Mouse (Mus musculus) heart, postnatal 4 days (tissue): ENCODE measurements at regions not wholly inside any gene's neighbourhood (a gene's known extent, or its start where the extent isn't known, plus 50 kb on each side); places are given as distances from the start of the nearest gene placed in this dataset.
A peak's percentile ranks its signal among the peaks of the same experiment; 100 is the strongest.
"Not testable (repeated sequence)": the region's sequence is repeated elsewhere in the genome, so short reads cannot be mapped to it uniquely, and the experiment has no call there.

Experiments used
- DNase-seq: peaks from one replicate; pipeline ENCODE4 v3.0.0; 2021

GRCm38 (mm10) chr8:35125179-35125578 lies 640.4 kb upstream of the Gm19410 start:
- DNase-seq: no peak

- DNase-seq: no peak
These were observed 633.3 kb upstream of the Gm19410 start for GRCm38 (mm10) chr8:35132281-35132680.

- DNase-seq: no peak
These were observed 630.0 kb upstream of the Gm19410 start for GRCm38 (mm10) chr8:35135630-35136029.

GRCm38 (mm10) chr8:35136643-35137042 lies 628.9 kb upstream of the Gm19410 start:
- DNase-seq: no peak

GRCm38 (mm10) chr8:35140775-35141174 lies 624.8 kb upstream of the Gm19410 start:
- DNase-seq: no peak

- peak; percentile 46 for DNase-seq
These were observed 622.5 kb upstream of the Gm19410 start for GRCm38 (mm10) chr8:35143018-35143656.

GRCm38 (mm10) chr8:35143684-35144083 lies 621.9 kb upstream of the Gm19410 start:
- DNase-seq: no peak

GRCm38 (mm10) chr8:35144401-35144800 lies 621.2 kb upstream of the Gm19410 start:
- DNase-seq: no peak

- DNase-seq: no peak
These were observed 618.1 kb upstream of the Gm19410 start for GRCm38 (mm10) chr8:35147481-35147880.

GRCm38 (mm10) chr8:35147967-35148366 lies 617.6 kb upstream of the Gm19410 start:
- DNase-seq: no peak

- no peak for DNase-seq
These were observed 613.0 kb upstream of the Gm19410 start for GRCm38 (mm10) chr8:35152585-35152984.

GRCm38 (mm10) chr8:35156272-35156671 lies 609.3 kb upstream of the Gm19410 start:
- no peak for DNase-seq

GRCm38 (mm10) chr8:35157711-35158110 lies 607.9 kb upstream of the Gm19410 start:
- DNase-seq: no peak

- peak; percentile 79 for DNase-seq
These were observed 606.3 kb upstream of the Gm19410 start for GRCm38 (mm10) chr8:35159329-35159728.

- DNase-seq: no peak
These were observed 605.4 kb upstream of the Gm19410 start for GRCm38 (mm10) chr8:35160230-35160629.

- DNase-seq: not testable (repeated sequence)
These were observed 603.4 kb upstream of the Gm19410 start for GRCm38 (mm10) chr8:35162166-35162565.

- no peak for DNase-seq
These were observed 599.0 kb upstream of the Gm19410 start for GRCm38 (mm10) chr8:35166611-35167010.

GRCm38 (mm10) chr8:35171536-35172310 lies 593.9 kb upstream of the Gm19410 start:
- no peak for DNase-seq

- DNase-seq: no peak
These were observed 588.3 kb upstream of the Gm19410 start for GRCm38 (mm10) chr8:35177314-35177713.

GRCm38 (mm10) chr8:35180075-35180474 lies 585.5 kb upstream of the Gm19410 start:
- DNase-seq: no peak

GRCm38 (mm10) chr8:35182141-35182540 lies 583.4 kb upstream of the Gm19410 start:
- DNase-seq: no peak

GRCm38 (mm10) chr8:35183423-35183822 lies 582.2 kb upstream of the Gm19410 start:
- DNase-seq: no peak

- no peak for DNase-seq
These were observed 580.4 kb upstream of the Gm19410 start for GRCm38 (mm10) chr8:35185165-35185564.

- DNase-seq: no peak
These were observed 577.1 kb upstream of the Gm19410 start for GRCm38 (mm10) chr8:35188531-35188930.
